Mouse (Mus musculus): ENCODE measurements at regions not wholly inside any gene's neighbourhood (a gene's known extent, or its start where the extent isn't known, plus 50 kb on each side); places are given as distances from the start of the nearest gene placed in this dataset.

DNA sequence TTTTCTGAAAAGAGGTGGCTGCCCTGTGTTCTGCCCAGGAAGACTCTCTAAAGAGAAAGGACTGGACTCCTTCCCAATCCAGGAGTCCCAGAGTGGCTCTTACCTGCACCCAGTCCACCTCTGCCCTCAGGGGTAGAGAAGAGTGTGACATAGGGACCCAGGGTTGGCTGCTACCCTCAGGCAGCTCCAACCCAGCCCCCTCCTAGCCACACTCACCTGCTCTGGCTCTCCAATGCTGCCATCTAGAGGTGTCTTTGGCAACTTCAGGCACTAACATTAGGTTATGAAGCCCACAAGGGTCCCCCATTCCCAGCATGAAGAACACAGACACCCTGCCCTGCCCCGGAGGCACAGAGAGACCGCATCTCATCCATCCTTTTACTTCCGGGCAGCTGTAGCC, 82.4 kb upstream of the Csf3r start:
- H3K4me2 ChIP-seq, result no peak overlapping the region
- H3K27ac ChIP-seq, result no peak overlapping the region
- H3K27me3 ChIP-seq, result 0 out of 2 replicates have a peak, but pooled peaks cover 3% of the 10 kb centered on the region
- no peak overlapping the region for H3K4me3 ChIP-seq
- 54% methylated on average over 3 of the region's 3 CpGs for WGBS
- no peaks in the 10 kb centered on the region for H3K36me3 ChIP-seq
- no peak overlapping the region for H3K9ac ChIP-seq
- H3K9me3 ChIP-seq, result no peaks in the 10 kb centered on the region
- no peaks in the 10 kb centered on the region for H3K4me1 ChIP-seq
- no peak for ATAC-seq (ENCODE audit: borderline replicate concordance, extremely low read depth, low FRiP score, low TSS enrichment)

DNA sequence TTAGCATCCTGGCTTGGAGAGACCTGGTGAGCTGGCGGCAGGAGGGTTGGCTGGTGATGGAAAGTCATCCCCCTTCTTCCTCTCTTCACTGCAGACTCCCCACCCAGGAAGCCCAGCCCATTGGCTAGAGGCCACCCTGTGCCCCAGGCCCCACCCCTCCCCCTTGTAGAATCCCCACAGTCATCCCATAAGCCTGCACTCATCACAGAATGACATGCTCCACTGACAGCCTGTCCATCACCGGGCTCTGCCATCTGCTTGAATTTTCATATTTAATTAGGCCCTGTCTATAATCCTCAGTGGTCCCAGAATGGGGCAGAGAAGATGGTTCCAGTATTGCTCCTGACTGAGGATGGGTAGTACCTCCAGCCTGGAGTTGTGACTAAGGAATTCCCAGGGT, 79.3 kb upstream of the Csf3r start:
- no peaks in the 10 kb centered on the region for H3K9me3 ChIP-seq
- H3K4me2 ChIP-seq, result no peak overlapping the region
- H3K36me3 ChIP-seq, result no peaks in the 10 kb centered on the region
- no peaks in the 10 kb centered on the region for H3K4me1 ChIP-seq
- no peak overlapping the region for H3K4me3 ChIP-seq
- H3K27me3 ChIP-seq, result 0 out of 2 replicates have a peak, but pooled peaks cover 3% of the 10 kb centered on the region
- H3K27ac ChIP-seq, result no peak overlapping the region
- H3K9ac ChIP-seq, result no peak overlapping the region
- 60% methylated on average over 2 of the region's 2 CpGs for WGBS
- no peak for ATAC-seq (ENCODE audit: borderline replicate concordance, extremely low read depth, low FRiP score, low TSS enrichment)

DNA sequence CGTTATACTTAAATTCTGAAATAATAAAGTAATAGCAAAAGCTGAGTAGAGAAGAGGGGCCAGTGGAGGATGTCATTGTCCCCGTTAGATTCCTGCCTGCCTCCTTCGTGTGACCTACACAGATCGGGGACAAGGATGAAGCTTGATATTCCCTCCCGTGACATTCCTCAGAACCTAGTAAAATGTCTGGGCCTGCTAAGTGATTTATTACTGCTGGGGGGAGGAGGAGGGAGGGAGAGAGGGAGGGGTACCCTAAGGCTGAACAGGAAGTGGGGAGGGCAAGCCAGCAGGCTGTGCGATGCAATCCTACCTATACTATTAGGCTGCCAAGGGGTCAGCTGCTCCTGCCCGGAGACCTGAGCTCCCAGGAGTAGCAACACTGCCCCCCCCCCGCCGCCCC, 64.9 kb upstream of the Csf3r start:
- ATAC-seq (ENCODE audit: borderline replicate concordance, extremely low read depth, low FRiP score, low TSS enrichment), result no peak
- no peak overlapping the region for H3K4me2 ChIP-seq
- WGBS, result 37% methylated on average over 9 of the region's 9 CpGs

DNA sequence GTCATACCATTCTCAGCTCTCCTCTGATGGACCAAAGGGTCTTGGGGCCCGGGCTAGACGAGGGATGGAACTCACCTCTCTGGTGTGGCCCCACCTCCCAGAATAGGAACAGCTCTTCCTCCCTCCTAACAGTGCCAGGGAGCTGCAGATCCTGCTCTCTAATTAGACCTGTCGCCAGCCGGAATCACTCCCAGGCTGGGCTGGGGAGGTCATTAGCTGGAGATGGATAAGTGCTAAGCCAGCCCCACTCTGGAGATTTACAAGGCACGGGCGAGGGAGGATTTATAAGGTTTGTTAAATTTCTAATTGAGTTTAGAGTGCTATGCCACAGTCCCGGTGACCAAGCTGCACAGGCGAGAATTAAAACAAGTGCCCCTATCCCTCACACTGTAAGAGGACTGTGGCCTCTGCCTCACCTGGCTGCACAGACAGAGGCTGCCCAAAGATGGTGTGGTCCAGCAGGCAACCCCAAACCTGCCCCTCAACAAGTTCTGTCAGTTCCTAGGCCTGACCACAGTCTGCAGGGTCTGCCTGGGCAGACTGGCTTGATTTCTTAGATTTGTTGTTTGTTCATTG, 63.6 kb upstream of the Csf3r start:
- Histone ChIP-seq H3K4me1 (no peaks in the 10 kb centered on the region), H3K27me3 (no peaks in the 10 kb centered on the region; the same call in 1 of the 2 replicates), H3K9ac (no peak overlapping the region), H3K27ac (no peak overlapping the region), H3K36me3 (no peaks in the 10 kb centered on the region), H3K4me3 (no peak overlapping the region), H3K4me2 (no peak overlapping the region), H3K9me3 (no peaks in the 10 kb centered on the region)
- 57% methylated on average over 8 of the region's 8 CpGs for WGBS
- ATAC-seq (ENCODE audit: borderline replicate concordance, extremely low read depth, low FRiP score, low TSS enrichment), result no peak

More for the DNA sequence above, 64.9 kb upstream of the Csf3r start:
- H3K27me3 ChIP-seq, result no peaks in the 10 kb centered on the region; the same call in 1 of the 2 replicates
- no peak overlapping the region for H3K4me3 ChIP-seq
- H3K4me1 ChIP-seq, result no peaks in the 10 kb centered on the region
- no peak overlapping the region for H3K27ac ChIP-seq
- no peaks in the 10 kb centered on the region for H3K9me3 ChIP-seq
- H3K9ac ChIP-seq, result no peak overlapping the region
- no peaks in the 10 kb centered on the region for H3K36me3 ChIP-seq

DNA sequence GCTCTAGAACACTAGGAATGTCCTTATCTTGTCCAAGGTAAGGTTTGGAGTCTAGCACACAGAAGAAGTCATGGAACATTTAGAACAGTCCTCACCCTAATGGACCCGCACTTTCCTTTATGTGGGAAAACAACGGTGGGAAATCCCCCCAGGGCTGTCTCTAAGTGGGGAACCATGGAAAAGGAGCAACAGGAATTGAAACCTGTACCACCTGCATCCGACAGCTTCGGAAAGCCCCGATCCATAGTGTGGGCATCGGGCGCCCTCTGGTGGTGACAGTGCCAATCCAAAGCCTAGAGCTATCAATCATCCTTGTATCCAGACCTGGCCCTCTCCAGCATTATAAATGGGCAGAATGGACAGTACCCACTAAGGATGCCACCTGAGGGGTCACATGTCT, 61.7 kb upstream of the Csf3r start:
- 6% methylated on average over 7 of the region's 7 CpGs for WGBS
- no peak for ATAC-seq (ENCODE audit: borderline replicate concordance, extremely low read depth, low FRiP score, low TSS enrichment)

More for the DNA sequence above, 61.7 kb upstream of the Csf3r start:
- Histone ChIP-seq H3K27ac (no peak overlapping the region), H3K27me3 (no peaks in the 10 kb centered on the region; the same call in 1 of the 2 replicates), H3K36me3 (no peaks in the 10 kb centered on the region), H3K9me3 (no peaks in the 10 kb centered on the region), H3K4me2 (no peak overlapping the region), H3K4me3 (no peak overlapping the region), H3K4me1 (no peaks in the 10 kb centered on the region), H3K9ac (no peak overlapping the region)
